Mouse (Mus musculus) embryonic facial prominence, embryonic 14.5 days (tissue): ENCODE data around the gene Rasd1. TPM values are rescaled to one million over a fixed set of nuclear protein-coding genes. Genes with fewer than 3 reads are reported as not detected.

ENCODE experiments used
- ATAC-seq: fragments of 200-750 bp; cut with Nextera tagmentation; 2 replicates; pipeline ENCODE4 v1.8.0; 2017; ENCODE audit warnings: low read depth, moderate number of reproducible peaks, moderate TSS enrichment
- DNase-seq: peaks from one replicate; pipeline ENCODE4 v3.0.0-alpha.2; 2015; ENCODE audit warnings: low spot score
- H3K27ac ChIP-seq: fragments of 300-500 bp; sonication (generic); replicated peaks from 2 replicates; pipeline ENCODE4 v1.5.1; 2014; ENCODE audit warnings: low read depth, mild to moderate bottlenecking, low read length, moderate library complexity
- H3K27me3 ChIP-seq: fragments of 300-500 bp; sonication (generic); replicated peaks from 2 replicates; pipeline ENCODE4 v1.6.1; 2014; ENCODE audit warnings: low read length; ENCODE audit not compliant: control insufficient read depth, insufficient read depth
- H3K36me3 ChIP-seq: fragments of 300-500 bp; sonication (generic); 2 replicates; pipeline ENCODE4 v1.6.1; 2014; ENCODE audit warnings: low read length, mixed read lengths; ENCODE audit not compliant: control insufficient read depth, insufficient read depth
- H3K4me1 ChIP-seq: fragments of 300-500 bp; sonication (generic); 2 replicates; pipeline ENCODE4 v1.6.1; 2014; ENCODE audit warnings: antibody characterized with exemption, low read length; ENCODE audit not compliant: control insufficient read depth, insufficient read depth
- H3K4me2 ChIP-seq: fragments of 300-500 bp; sonication (generic); 2 replicates; pipeline ENCODE4 v1.6.1; 2014; ENCODE audit warnings: low read depth, mild to moderate bottlenecking, low read length, moderate library complexity, mixed read lengths
- H3K4me3 ChIP-seq: fragments of 300-500 bp; sonication (generic); 2 replicates; pipeline ENCODE4 v1.5.1; 2014; ENCODE audit warnings: low read depth, mild to moderate bottlenecking, low read length
- H3K9ac ChIP-seq: fragments of 300-500 bp; sonication (generic); 2 replicates; pipeline ENCODE4 v1.6.1; 2014; ENCODE audit warnings: low read depth, mild to moderate bottlenecking, low read length, moderate library complexity, mixed read lengths
- H3K9me3 ChIP-seq: fragments of 300-500 bp; sonication (generic); 2 replicates; pipeline ENCODE4 v1.6.1; 2016; ENCODE audit warnings: low read length; ENCODE audit not compliant: control insufficient read depth
- WGBS: fragments of 180-500 bp; shearing (Covaris S2); extraction: QIAGEN DNeasy Blood & Tissue Kit; methylation state at CpG from one replicate; pipeline ENCODE4 v1.1.7; 2014; 5-methylcytosine and 5-hydroxymethylcytosine counted together
- polyA plus RNA-seq: library from polyadenylated mRNA; unstranded; fragments of >200 nt; fragmentation: Nextera tagmentation; extraction: Ambion mirVana; gene quantifications from 2 replicates; pipeline ENCODE4 v1.2.1, GENCODE M21; 2014

The Rasd1 gene
- polyA plus RNA-seq, 1 experiment from 2014 or later = 1.6 TPM

DNA sequence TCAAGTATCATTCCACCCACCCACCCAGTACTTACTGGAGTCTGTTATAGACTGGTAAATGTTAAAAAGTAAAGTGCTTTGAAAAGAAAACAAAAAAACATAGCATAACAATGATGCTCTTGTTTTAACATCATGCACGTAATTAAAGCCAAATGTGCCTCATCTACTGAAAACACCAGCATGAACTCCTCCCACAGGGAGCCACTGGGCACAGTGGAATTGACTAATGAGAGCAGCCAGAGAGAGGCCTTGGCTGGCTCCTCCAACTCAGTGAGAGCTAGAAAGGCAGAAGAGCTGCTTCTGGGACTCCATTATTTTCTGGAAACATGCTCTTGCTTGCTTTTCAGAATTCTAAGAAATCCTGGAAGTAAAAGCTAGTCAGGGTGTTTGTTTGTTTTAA, 24.7 kb upstream of the Rasd1 start:
- Histone ChIP-seq H3K4me1 (peaks cover 8% of the 10 kb centered on the region; the same call in 1 of the 2 replicates), H3K27ac (no peak overlapping the region), H3K4me3 (no peak overlapping the region), H3K9me3 (no peaks in the 10 kb centered on the region), H3K27me3 (no peaks in the 10 kb centered on the region), H3K4me2 (no peak overlapping the region), H3K9ac (no peak overlapping the region), H3K36me3 (no peaks in the 10 kb centered on the region)
- ATAC-seq = no peak
- peak; percentile 63 for DNase-seq
- WGBS = 40% methylated on average over 1 of the region's 1 CpGs

- DNase-seq = no peak
- no peaks in the 10 kb centered on the region; the same call in 1 of the 2 replicates for H3K4me1 ChIP-seq
- ATAC-seq = no peak
- H3K27ac ChIP-seq = no peak overlapping the region
- H3K9me3 ChIP-seq = no peaks in the 10 kb centered on the region
- no peaks in the 10 kb centered on the region for H3K27me3 ChIP-seq
- no peak overlapping the region for H3K4me3 ChIP-seq
- no peaks in the 10 kb centered on the region for H3K36me3 ChIP-seq
- WGBS = 81% methylated on average over 5 of the region's 5 CpGs
- no peak overlapping the region for H3K9ac ChIP-seq
- no peak overlapping the region for H3K4me2 ChIP-seq
These were observed 13.1 kb upstream of the Rasd1 start for GRCm38 (mm10) chr11:59977831-59978230.

DNA sequence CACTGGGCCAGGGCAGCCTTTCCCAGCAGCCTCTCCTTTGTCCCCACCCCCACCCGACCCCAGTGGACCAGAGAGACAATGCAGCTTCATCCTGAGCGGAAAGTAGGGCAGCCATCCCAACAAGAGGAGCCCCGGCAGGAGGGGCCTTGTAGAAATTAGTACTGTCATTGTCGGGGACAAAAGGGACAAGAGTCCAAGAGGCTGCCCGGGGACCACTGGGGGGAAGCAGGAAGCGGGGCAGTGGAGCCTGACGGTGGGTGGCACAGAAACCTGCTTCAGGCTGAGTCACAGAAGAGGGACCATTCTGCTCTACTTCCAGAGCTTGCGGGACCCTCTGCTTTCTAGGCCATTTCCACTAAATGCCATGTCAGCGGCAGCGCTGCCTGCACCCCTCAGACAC, 10.5 kb upstream of the Rasd1 start:
- H3K4me3 ChIP-seq = no peak overlapping the region
- 34% methylated on average over 8 of the region's 10 CpGs for whole genome bisulfite sequencing
- no peak overlapping the region for H3K9ac ChIP-seq
- ATAC-seq (peak; percentile 17; the same call in 1 of the 2 replicates), DNase-seq (peak; percentile 32)
- no peak overlapping the region for H3K27ac ChIP-seq
- H3K4me1 ChIP-seq = no peaks in the 10 kb centered on the region; the same call in 1 of the 2 replicates
- no peak overlapping the region for H3K4me2 ChIP-seq
- H3K9me3 ChIP-seq = no peaks in the 10 kb centered on the region
- H3K27me3 ChIP-seq = no peaks in the 10 kb centered on the region
- no peaks in the 10 kb centered on the region for H3K36me3 ChIP-seq

DNA sequence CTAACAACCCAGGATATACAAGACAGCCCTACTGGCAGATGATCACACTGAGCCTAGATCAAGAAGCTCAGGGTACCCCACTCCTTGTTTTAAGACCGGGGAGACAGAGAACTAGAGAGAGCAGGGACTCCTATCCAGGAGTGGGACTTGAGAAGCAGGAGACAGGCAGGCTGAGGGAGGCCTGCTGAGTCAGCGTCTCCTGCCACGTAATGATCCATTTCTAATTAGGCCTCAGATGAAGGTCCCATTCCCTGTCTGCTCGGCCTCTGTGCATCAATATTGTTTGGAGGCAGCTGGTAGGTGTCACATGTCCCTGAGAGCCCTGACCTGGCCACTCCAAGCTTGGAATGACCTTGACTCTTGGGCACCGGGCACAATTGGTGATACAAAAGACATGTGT, 8.6 kb upstream of the Rasd1 start:
- H3K4me2 ChIP-seq = no peak overlapping the region
- H3K27me3 ChIP-seq = no peaks in the 10 kb centered on the region
- no peaks in the 10 kb centered on the region for H3K9me3 ChIP-seq
- DNase-seq = no peak
- 77% methylated on average over 5 of the region's 5 CpGs for WGBS
- no peak for ATAC-seq
- no peak overlapping the region for H3K4me3 ChIP-seq
- H3K9ac ChIP-seq = no peak overlapping the region
- no peaks in the 10 kb centered on the region for H3K4me1 ChIP-seq
- H3K36me3 ChIP-seq = no peaks in the 10 kb centered on the region
- H3K27ac ChIP-seq = no peak overlapping the region

DNA sequence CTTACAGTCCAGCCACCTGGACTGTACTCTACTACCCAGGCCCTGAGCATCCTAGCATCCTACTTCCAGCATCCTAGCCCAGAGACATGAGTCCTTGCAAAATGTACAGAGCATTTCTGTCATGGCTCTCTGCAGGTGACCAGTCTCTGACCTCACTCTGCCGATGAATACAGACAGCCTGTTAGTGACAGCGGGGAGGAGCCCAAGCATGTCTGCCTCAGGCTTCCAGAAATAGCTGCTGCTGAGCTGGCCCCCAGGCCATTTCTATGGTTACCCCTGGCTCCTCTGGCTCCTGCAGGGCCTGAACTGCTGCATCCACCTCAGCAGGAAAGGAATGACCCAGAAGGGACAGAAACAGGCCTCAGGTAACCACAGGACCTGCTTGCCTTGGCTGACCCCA, 6.9 kb upstream of the Rasd1 start:
- H3K9ac ChIP-seq = no peak overlapping the region
- 39% methylated on average over 2 of the region's 2 CpGs for WGBS
- no peak overlapping the region for H3K4me2 ChIP-seq
- no peaks in the 10 kb centered on the region for H3K9me3 ChIP-seq
- H3K4me1 ChIP-seq = no peaks in the 10 kb centered on the region
- DNase-seq = no peak
- ATAC-seq = no peak
- H3K27me3 ChIP-seq = no peaks in the 10 kb centered on the region
- H3K36me3 ChIP-seq = no peaks in the 10 kb centered on the region
- no peak overlapping the region for H3K27ac ChIP-seq
- H3K4me3 ChIP-seq = no peak overlapping the region

DNA sequence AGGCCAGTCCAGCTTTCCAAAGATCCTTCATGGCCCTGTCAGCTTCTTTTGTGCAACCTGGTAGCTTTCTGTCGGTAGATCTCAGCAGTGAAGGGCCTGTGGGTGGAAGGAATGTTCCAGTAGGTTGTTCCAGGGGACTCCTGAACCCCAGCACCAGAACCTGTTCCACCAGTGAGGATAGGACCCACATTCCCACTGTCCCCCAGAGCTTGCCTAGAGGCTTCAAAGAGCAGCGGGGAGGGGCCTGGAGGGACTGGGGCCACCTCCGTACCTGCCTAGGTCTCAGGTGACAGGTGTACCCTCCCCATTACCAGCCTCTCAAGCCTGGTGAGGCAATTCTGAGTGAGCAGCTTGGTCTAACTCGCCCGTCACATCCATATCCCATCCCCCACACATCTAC, 6.0 kb upstream of the Rasd1 start:
- Histone ChIP-seq H3K4me1 (no peaks in the 10 kb centered on the region), H3K4me3 (no peak overlapping the region), H3K36me3 (no peaks in the 10 kb centered on the region), H3K27me3 (no peaks in the 10 kb centered on the region; the same call in 1 of the 2 replicates), H3K27ac (no peak overlapping the region), H3K9me3 (no peaks in the 10 kb centered on the region), H3K4me2 (no peak overlapping the region), H3K9ac (no peak overlapping the region)
- WGBS = 60% methylated on average over 4 of the region's 5 CpGs
- DNase-seq = peak; percentile 12
- ATAC-seq = peak; percentile 32; the same call in 1 of the 2 replicates

DNA sequence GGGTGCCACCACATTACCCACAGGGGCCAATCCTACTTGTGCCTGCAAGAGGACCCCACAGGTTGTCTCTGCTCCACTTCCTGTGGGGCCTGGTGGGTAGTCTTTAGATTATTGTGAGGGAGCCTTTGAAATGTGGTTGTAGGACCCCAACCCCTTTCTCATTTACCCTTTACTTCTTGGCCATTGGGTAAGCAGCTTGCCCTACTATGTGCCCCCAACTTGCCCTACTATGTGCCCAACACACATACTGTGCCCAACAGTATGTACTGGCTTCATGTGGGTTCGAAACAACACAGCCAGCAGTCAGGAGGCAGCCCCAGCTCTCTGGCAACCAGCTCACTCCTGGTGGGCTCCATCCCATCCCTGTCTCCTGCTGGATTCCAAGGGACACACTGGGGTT, 3.0 kb upstream of the Rasd1 start:
- H3K27ac ChIP-seq = no peak overlapping the region
- no peaks in the 10 kb centered on the region for H3K36me3 ChIP-seq
- 85% methylated on average over 1 of the region's 1 CpGs for WGBS
- no peak for DNase-seq
- H3K9me3 ChIP-seq = no peaks in the 10 kb centered on the region
- H3K4me3 ChIP-seq = no peak overlapping the region
- no peak for ATAC-seq
- peaks cover 9% of the 10 kb centered on the region for H3K4me1 ChIP-seq
- H3K27me3 ChIP-seq = peaks cover 20% of the 10 kb centered on the region
- no peak overlapping the region for H3K9ac ChIP-seq
- no peak overlapping the region for H3K4me2 ChIP-seq

- peaks cover 23% of the 10 kb centered on the region for H3K27me3 ChIP-seq
- no peak overlapping the region for H3K4me3 ChIP-seq
- no peak overlapping the region for H3K4me2 ChIP-seq
- ATAC-seq = no peak
- no peak overlapping the region for H3K27ac ChIP-seq
- no peak for DNase-seq
- peaks cover 16% of the 10 kb centered on the region for H3K4me1 ChIP-seq
- H3K9me3 ChIP-seq = no peaks in the 10 kb centered on the region
- WGBS = 53% methylated on average over 4 of the region's 4 CpGs
- no peak overlapping the region for H3K9ac ChIP-seq
- peaks cover 15% of the 10 kb centered on the region for H3K36me3 ChIP-seq
These were observed 1.3 kb upstream of the Rasd1 start for GRCm38 (mm10) chr11:59966102-59966483.

- Histone ChIP-seq H3K27ac (no peak overlapping the region), H3K4me3 (peak overlapping the region; percentile 42), H3K36me3 (peaks cover 16% of the 10 kb centered on the region), H3K9me3 (no peaks in the 10 kb centered on the region), H3K4me2 (peak overlapping the region; percentile 73), H3K27me3 (peaks cover 23% of the 10 kb centered on the region), H3K4me1 (peaks cover 19% of the 10 kb centered on the region), H3K9ac (peak overlapping the region; percentile 60)
- peak; percentile 78 for ATAC-seq
- peak; percentile 63 for DNase-seq
- 27% methylated on average over 25 of the region's 25 CpGs for WGBS
These were observed 720 bp upstream of the Rasd1 start for GRCm38 (mm10) chr11:59965227-59966101.
